Mouse (Mus musculus): ENCODE measurements around the gene Sorbs1. TPM values are rescaled to one million over a fixed set of nuclear protein-coding genes. Genes with fewer than 3 reads are reported as not detected.

Sorbs1 gene
- total RNA-seq, 1 experiment: 18.0 TPM

- TF ChIP-seq MAFK (IDR thresholded peaks at IDR 0.05; ENCODE audit: insufficient read depth, low read depth, low read length) (no peak), ZNF384 (IDR thresholded peaks at IDR 0.05; ENCODE audit: low read depth, low read length) (no peak), ZC3H11A (IDR thresholded peaks at IDR 0.05; ENCODE audit: borderline replicate concordance, low read depth, low read length) (no peak), HCFC1 (IDR thresholded peaks at IDR 0.05; ENCODE audit: borderline replicate concordance, insufficient read depth, low read length) (no peak), CHD2 (IDR thresholded peaks at IDR 0.05; ENCODE audit: low read depth, low read length) (no peak)
- Histone ChIP-seq H3K4me3 (ENCODE audit: insufficient read depth in 1 of 2, low read depth in 1 of 2, low read length in 2 of 2, poor library complexity in 1 of 2, severe bottlenecking in 1 of 2) (no peak overlapping the region), H3K36me3 (ENCODE audit: control insufficient read depth, insufficient read depth, low read length, poor library complexity, severe bottlenecking) (peaks cover 7% of the 10 kb centered on the region), H3K9ac (ENCODE audit: insufficient read depth, low read depth, low read length, poor library complexity, severe bottlenecking) (no peak overlapping the region), H3K4me1 (ENCODE audit: control insufficient read depth in 2 of 2, insufficient read depth in 2 of 2, low read length in 2 of 2, poor library complexity in 1 of 2) (0 out of 4 replicates have a peak, but pooled peaks cover 0 to 4% of the 10 kb centered on the region in 2 experiments), H3K9me3 (ENCODE audit: control insufficient read depth, insufficient read depth, low read depth, low read length) (no peaks in the 10 kb centered on the region), H3K27ac (ENCODE audit: insufficient read depth, low read depth, low read length, poor library complexity, severe bottlenecking) (no peak overlapping the region)
- no peak for DNase-seq (ENCODE audit: low read depth, low spot score)
- in situ Hi-C loops (cut with MboI; ENCODE audit: low sequenced_read_pairs in 2 of 2, unreplicated experiment in 2 of 2): no loop called here
These were observed 258.0 kb downstream of the Sorbs1 start for GRCm38 (mm10) chr19:40255561-40255960.

DNA sequence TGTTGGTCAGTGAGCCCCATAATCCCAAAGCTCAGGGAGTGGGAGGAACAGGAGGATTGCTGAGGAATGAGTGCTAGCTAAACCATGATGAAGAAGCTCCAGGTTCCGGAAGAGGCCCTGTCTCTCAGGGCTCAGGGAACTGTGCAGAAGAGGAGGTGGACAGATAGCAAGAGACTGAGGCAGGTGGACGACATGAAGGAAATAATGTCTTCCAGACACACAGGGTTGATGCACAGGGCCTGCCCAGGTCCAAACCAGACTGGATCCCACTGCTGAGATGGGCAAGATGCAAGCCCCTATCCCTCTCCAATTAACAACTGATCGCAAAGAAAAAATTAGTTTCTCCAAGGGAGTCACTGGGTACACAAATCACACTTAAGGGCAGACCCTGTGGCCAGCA is 258.8 kb downstream of the Sorbs1 start:
- TF ChIP-seq ZNF384 (IDR thresholded peaks at IDR 0.05; ENCODE audit: low read depth, low read length) (no peak), ZC3H11A (IDR thresholded peaks at IDR 0.05; ENCODE audit: borderline replicate concordance, low read depth, low read length) (no peak), MAFK (IDR thresholded peaks at IDR 0.05; ENCODE audit: insufficient read depth, low read depth, low read length) (no peak), HCFC1 (IDR thresholded peaks at IDR 0.05; ENCODE audit: borderline replicate concordance, insufficient read depth, low read length) (no peak), CHD2 (IDR thresholded peaks at IDR 0.05; ENCODE audit: low read depth, low read length) (no peak)
- in situ Hi-C loops (cut with MboI; ENCODE audit: low sequenced_read_pairs in 2 of 2, unreplicated experiment in 2 of 2): no loop called here
- Histone ChIP-seq H3K36me3 (ENCODE audit: control insufficient read depth, insufficient read depth, low read length, poor library complexity, severe bottlenecking) (peaks cover 7% of the 10 kb centered on the region), H3K4me1 (ENCODE audit: control insufficient read depth in 2 of 2, insufficient read depth in 2 of 2, low read length in 2 of 2, poor library complexity in 1 of 2) (0 out of 4 replicates have a peak, but pooled peaks cover 0 to 4% of the 10 kb centered on the region in 2 experiments), H3K4me3 (ENCODE audit: insufficient read depth in 1 of 2, low read depth in 1 of 2, low read length in 2 of 2, poor library complexity in 1 of 2, severe bottlenecking in 1 of 2) (no peak overlapping the region), H3K9ac (ENCODE audit: insufficient read depth, low read depth, low read length, poor library complexity, severe bottlenecking) (no peak overlapping the region), H3K27ac (ENCODE audit: insufficient read depth, low read depth, low read length, poor library complexity, severe bottlenecking) (no peak overlapping the region), H3K9me3 (ENCODE audit: control insufficient read depth, insufficient read depth, low read depth, low read length) (no peaks in the 10 kb centered on the region)
- no peak for DNase-seq (ENCODE audit: low read depth, low spot score)

GRCm38 (mm10) chr19:40253768-40254167 is 259.8 kb downstream of the Sorbs1 start:
- Histone ChIP-seq H3K4me3 (ENCODE audit: insufficient read depth in 1 of 2, low read depth in 1 of 2, low read length in 2 of 2, poor library complexity in 1 of 2, severe bottlenecking in 1 of 2) (no peak overlapping the region), H3K9ac (ENCODE audit: insufficient read depth, low read depth, low read length, poor library complexity, severe bottlenecking) (no peak overlapping the region), H3K9me3 (ENCODE audit: control insufficient read depth, insufficient read depth, low read depth, low read length) (no peaks in the 10 kb centered on the region), H3K27ac (ENCODE audit: insufficient read depth, low read depth, low read length, poor library complexity, severe bottlenecking) (no peak overlapping the region), H3K36me3 (ENCODE audit: control insufficient read depth, insufficient read depth, low read length, poor library complexity, severe bottlenecking) (peaks cover 9% of the 10 kb centered on the region), H3K4me1 (ENCODE audit: control insufficient read depth in 2 of 2, insufficient read depth in 2 of 2, low read length in 2 of 2, poor library complexity in 1 of 2) (0 out of 4 replicates have a peak, but pooled peaks cover 0 to 4% of the 10 kb centered on the region in 2 experiments)
- in situ Hi-C loops (cut with MboI; ENCODE audit: low sequenced_read_pairs in 2 of 2, unreplicated experiment in 2 of 2): no loop called here
- TF ChIP-seq ZNF384 (IDR thresholded peaks at IDR 0.05; ENCODE audit: low read depth, low read length): no peak
- no peak for TF ChIP-seq MAFK (IDR thresholded peaks at IDR 0.05; ENCODE audit: insufficient read depth, low read depth, low read length)
- no peak for TF ChIP-seq HCFC1 (IDR thresholded peaks at IDR 0.05; ENCODE audit: borderline replicate concordance, insufficient read depth, low read length)
- no peak for TF ChIP-seq CHD2 (IDR thresholded peaks at IDR 0.05; ENCODE audit: low read depth, low read length)
- TF ChIP-seq ZC3H11A (IDR thresholded peaks at IDR 0.05; ENCODE audit: borderline replicate concordance, low read depth, low read length): no peak
- DNase-seq (ENCODE audit: low read depth, low spot score): no peak

DNA sequence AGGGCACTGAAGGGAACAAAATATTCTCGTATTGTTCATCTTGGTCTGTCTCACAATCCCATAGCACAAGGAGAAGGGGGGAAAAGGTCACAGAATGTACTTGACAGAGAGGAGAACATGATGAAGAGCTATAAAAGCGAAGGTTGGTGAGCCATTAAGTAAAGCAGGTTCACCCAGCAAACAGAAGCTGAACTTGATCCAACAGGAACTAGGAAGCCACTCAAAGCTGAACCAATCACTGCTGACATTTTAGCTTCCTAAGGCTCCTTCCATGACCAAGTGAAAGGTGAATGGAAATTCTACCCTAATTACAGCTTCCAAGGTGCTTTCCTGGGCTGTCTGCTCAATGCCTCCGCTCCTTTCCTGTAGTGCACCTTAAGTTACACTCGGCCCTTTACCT is 262.5 kb downstream of the Sorbs1 start:
- TF ChIP-seq CHD2 (IDR thresholded peaks at IDR 0.05; ENCODE audit: low read depth, low read length) (no peak), ZC3H11A (IDR thresholded peaks at IDR 0.05; ENCODE audit: borderline replicate concordance, low read depth, low read length) (no peak)
- no peaks in the 10 kb centered on the region for H3K9me3 ChIP-seq (ENCODE audit: control insufficient read depth, insufficient read depth, low read depth, low read length)
- no peak overlapping the region for H3K27ac ChIP-seq (ENCODE audit: insufficient read depth, low read depth, low read length, poor library complexity, severe bottlenecking)
- H3K36me3 ChIP-seq (ENCODE audit: control insufficient read depth, insufficient read depth, low read length, poor library complexity, severe bottlenecking): peaks cover 14% of the 10 kb centered on the region
- H3K4me3 ChIP-seq (ENCODE audit: insufficient read depth in 1 of 2, low read depth in 1 of 2, low read length in 2 of 2, poor library complexity in 1 of 2, severe bottlenecking in 1 of 2): no peak overlapping the region
- in situ Hi-C loops (cut with MboI; ENCODE audit: low sequenced_read_pairs in 2 of 2, unreplicated experiment in 2 of 2): no loop called here
- no peaks in the 10 kb centered on the region for H3K4me1 ChIP-seq (ENCODE audit: control insufficient read depth in 2 of 2, insufficient read depth in 2 of 2, low read length in 2 of 2, poor library complexity in 1 of 2)
- DNase-seq (ENCODE audit: low read depth, low spot score): no peak
- H3K9ac ChIP-seq (ENCODE audit: insufficient read depth, low read depth, low read length, poor library complexity, severe bottlenecking): no peak overlapping the region

DNA sequence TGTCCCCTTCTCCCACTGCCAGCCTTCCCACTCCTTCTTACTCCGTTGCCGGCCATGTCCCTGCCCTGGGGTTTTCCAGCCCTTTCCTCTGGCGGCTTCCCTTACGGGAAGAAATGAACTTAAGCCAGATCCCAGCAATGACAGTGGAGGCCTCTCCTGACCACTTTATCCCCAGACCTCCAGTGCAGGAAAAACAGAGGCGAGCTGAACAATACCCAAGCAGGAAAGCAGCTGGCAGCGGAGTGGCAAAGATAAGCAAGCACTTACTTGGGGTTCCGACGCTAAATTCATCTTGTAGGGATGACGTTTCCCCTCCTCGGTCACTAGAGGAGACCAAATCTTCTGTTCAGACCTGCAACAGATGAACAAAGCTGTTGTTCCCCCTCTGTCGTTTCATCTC is 264.2 kb downstream of the Sorbs1 start:
- H3K4me3 ChIP-seq (ENCODE audit: insufficient read depth in 1 of 2, low read depth in 1 of 2, low read length in 2 of 2, poor library complexity in 1 of 2, severe bottlenecking in 1 of 2): no peak overlapping the region
- H3K9me3 ChIP-seq (ENCODE audit: control insufficient read depth, insufficient read depth, low read depth, low read length): no peaks in the 10 kb centered on the region
- TF ChIP-seq CHD2 (IDR thresholded peaks at IDR 0.05; ENCODE audit: low read depth, low read length) (no peak), ZC3H11A (IDR thresholded peaks at IDR 0.05; ENCODE audit: borderline replicate concordance, low read depth, low read length) (no peak)
- peaks cover 14% of the 10 kb centered on the region for H3K36me3 ChIP-seq (ENCODE audit: control insufficient read depth, insufficient read depth, low read length, poor library complexity, severe bottlenecking)
- H3K4me1 ChIP-seq (ENCODE audit: control insufficient read depth in 2 of 2, insufficient read depth in 2 of 2, low read length in 2 of 2, poor library complexity in 1 of 2): no peaks in the 10 kb centered on the region
- no peak for DNase-seq (ENCODE audit: low read depth, low spot score)
- in situ Hi-C loops (cut with MboI; ENCODE audit: low sequenced_read_pairs in 2 of 2, unreplicated experiment in 2 of 2): loop anchor here in 1 of 2 experiments (25.0 kb wide), 1 partner anchor 1262 kb away; no protein-coding TSS in a partner anchor
- no peak overlapping the region for H3K27ac ChIP-seq (ENCODE audit: insufficient read depth, low read depth, low read length, poor library complexity, severe bottlenecking)
- H3K9ac ChIP-seq (ENCODE audit: insufficient read depth, low read depth, low read length, poor library complexity, severe bottlenecking): no peak overlapping the region

Measured in ES-E14 (cell line).